In genomic region chr8:3588258-3588633, GRCm38 (mm10) we compare ENCODE assay signal across 7 mouse cellular contexts. TPM values are rescaled to one million over a fixed set of nuclear protein-coding genes. Genes with fewer than 3 reads are reported as not detected.
DNase-seq lines count a peak whose midpoint lies in the region; ATAC-seq and TF ChIP-seq lines count a peak whose summit lies in the region.

No protein-coding gene starts in this region.

- peak overlapping the region; percentile 59 for H3K9ac ChIP-seq in lung, embryonic 14.5 days
- peak overlapping the region; percentile 72 for H3K9ac ChIP-seq in embryonic facial prominence, embryonic 12.5 days
- H3K9ac ChIP-seq in intestine, embryonic 15.5 days = peak overlapping the region; percentile 76
- peak overlapping the region; percentile 82 for H3K9ac ChIP-seq in neural tube, embryonic 12.5 days

- peak; percentile 48 for ATAC-seq in lung, embryonic 14.5 days (ENCODE audit: insufficient read depth)
- peak; percentile 52; the same call in 1 of the 2 replicates for ATAC-seq in embryonic facial prominence, embryonic 12.5 days (ENCODE audit: insufficient number of reproducible peaks, insufficient read depth, low FRiP score, low TSS enrichment)
- ATAC-seq in intestine, embryonic 15.5 days = peak; percentile 68
- ATAC-seq in neural tube, embryonic 12.5 days (ENCODE audit: low FRiP score, low read depth) = peak; percentile 82

- H3K36me3 ChIP-seq in lung, embryonic 14.5 days (ENCODE audit: insufficient read depth) = no peaks in the 10 kb centered on the region
- H3K36me3 ChIP-seq in embryonic facial prominence, embryonic 12.5 days = no peaks in the 10 kb centered on the region
- H3K36me3 ChIP-seq in intestine, embryonic 15.5 days = no peaks in the 10 kb centered on the region
- H3K36me3 ChIP-seq in neural tube, embryonic 12.5 days = no peaks in the 10 kb centered on the region

- peaks cover 14% of the 10 kb centered on the region for H3K27me3 ChIP-seq in lung, embryonic 14.5 days (ENCODE audit: insufficient read depth, low read length)
- H3K27me3 ChIP-seq in embryonic facial prominence, embryonic 12.5 days = peaks cover 14% of the 10 kb centered on the region
- no peaks in the 10 kb centered on the region for H3K27me3 ChIP-seq in intestine, embryonic 15.5 days (replicated peaks)
- H3K27me3 ChIP-seq in neural tube, embryonic 12.5 days (replicated peaks) = no peaks in the 10 kb centered on the region

- peak overlapping the region; percentile 58 for H3K4me3 ChIP-seq in lung, embryonic 14.5 days (ENCODE audit: low read depth, low read length)
- peak overlapping the region; percentile 72 for H3K4me3 ChIP-seq in embryonic facial prominence, embryonic 12.5 days
- H3K4me3 ChIP-seq in intestine, embryonic 15.5 days (replicated peaks) = peak overlapping the region; percentile 68
- H3K4me3 ChIP-seq in neural tube, embryonic 12.5 days = peak overlapping the region; percentile 82

- TF ChIP-seq CTCF in lung, embryonic 14.5 days (IDR thresholded peaks at IDR 0.05; ENCODE audit: low read depth) = no peak

- 0 out of 2 replicates have a peak overlapping the region, but pooled peaks have one; percentile 76 for H3K27ac ChIP-seq in lung, embryonic 14.5 days (ENCODE audit: low read depth)
- no peak overlapping the region for H3K27ac ChIP-seq in embryonic facial prominence, embryonic 12.5 days
- H3K27ac ChIP-seq in intestine, embryonic 15.5 days = peak overlapping the region; percentile 88
- no peak overlapping the region for H3K27ac ChIP-seq in neural tube, embryonic 12.5 days

- no peaks in the 10 kb centered on the region for H3K4me1 ChIP-seq in lung, embryonic 14.5 days (ENCODE audit: insufficient read depth)
- H3K4me1 ChIP-seq in embryonic facial prominence, embryonic 12.5 days = peaks cover 4% of the 10 kb centered on the region; the same call in 1 of the 2 replicates
- H3K4me1 ChIP-seq in intestine, embryonic 15.5 days (replicated peaks) = 0 out of 2 replicates have a peak, but pooled peaks cover 5% of the 10 kb centered on the region
- no peaks in the 10 kb centered on the region for H3K4me1 ChIP-seq in neural tube, embryonic 12.5 days

- H3K4me2 ChIP-seq in lung, embryonic 14.5 days = peak overlapping the region; percentile 90
- peak overlapping the region; percentile 97 for H3K4me2 ChIP-seq in embryonic facial prominence, embryonic 12.5 days (replicated peaks)
- H3K4me2 ChIP-seq in intestine, embryonic 15.5 days (replicated peaks) = peak overlapping the region; percentile 86
- H3K4me2 ChIP-seq in neural tube, embryonic 12.5 days (replicated peaks) = peak overlapping the region; percentile 90

- whole genome bisulfite sequencing in lung, embryonic 14.5 days = 7% methylated on average over 11 of the region's 11 CpGs
- 4% methylated on average over 11 of the region's 11 CpGs for WGBS in embryonic facial prominence, embryonic 12.5 days
- WGBS in intestine, embryonic 15.5 days = 8% methylated on average over 11 of the region's 11 CpGs
- 3% methylated on average over 11 of the region's 11 CpGs for WGBS in neural tube, embryonic 12.5 days

- no peak for DNase-seq in lung, embryonic 14.5 days
- DNase-seq in lung, postnatal 4 days = no peak
- no peak for DNase-seq in adrenal gland, postnatal 36 days
- no peak for DNase-seq in c-Kit-positive CD71-positive TER-119-positive erythroid progenitor cells, embryonic 14.5 days (ENCODE audit: low spot score)

- H3K9me3 ChIP-seq in lung, embryonic 14.5 days (ENCODE audit: low read depth, low read length) = no peaks in the 10 kb centered on the region
- H3K9me3 ChIP-seq in embryonic facial prominence, embryonic 12.5 days = no peaks in the 10 kb centered on the region
- H3K9me3 ChIP-seq in intestine, embryonic 15.5 days = no peaks in the 10 kb centered on the region
- H3K9me3 ChIP-seq in neural tube, embryonic 12.5 days = no peaks in the 10 kb centered on the region

RNA-seq across cellular contexts. Expression of gene Camsap3, which starts 1.2 kb away (rescaled TPM):
- polyA plus RNA-seq in lung, embryonic 14.5 days (2014; fragmentation: Nextera tagmentation; extraction: Ambion mirVana) = 6.8 and 7.5 TPM in 2 replicates
- 9.1 and 10.0 TPM in 2 replicates for polyA plus RNA-seq in embryonic facial prominence, embryonic 12.5 days (2016; fragmentation: Nextera tagmentation; extraction: Ambion mirVana)
- polyA plus RNA-seq in intestine, embryonic 15.5 days (2015; fragmentation: Nextera tagmentation; extraction: Ambion mirVana) = 21.0 and 24.4 TPM in 2 replicates
- polyA plus RNA-seq in neural tube, embryonic 12.5 days (2016; fragmentation: Nextera tagmentation; extraction: Ambion mirVana) = 22.0 and 28.0 TPM in 2 replicates
- total RNA-seq in adrenal gland, postnatal 36 days (2021) = 1 to 10 TPM; 5.5 to 5.6 TPM

RNA-seq across cellular contexts. Expression of gene C330021F23Rik, which starts 20.5 kb away (rescaled TPM):
- polyA plus RNA-seq in lung, embryonic 14.5 days (2014; fragmentation: Nextera tagmentation; extraction: Ambion mirVana) = 0.72 and 0.91 TPM in 2 replicates
- polyA plus RNA-seq in embryonic facial prominence, embryonic 12.5 days (2016; fragmentation: Nextera tagmentation; extraction: Ambion mirVana) = 1.8 TPM in 2 replicates
- polyA plus RNA-seq in intestine, embryonic 15.5 days (2015; fragmentation: Nextera tagmentation; extraction: Ambion mirVana) = 5.0 and 5.1 TPM in 2 replicates
- polyA plus RNA-seq in neural tube, embryonic 12.5 days (2016; fragmentation: Nextera tagmentation; extraction: Ambion mirVana) = 1.3 and 1.8 TPM in 2 replicates
- under 1 TPM in 1 of 2 experiments, not detected in 1; 0.23 TPM for total RNA-seq in adrenal gland, postnatal 36 days (2021)

RNA-seq across cellular contexts. Expression of gene Xab2, which starts 32.9 kb away (rescaled TPM):
- 55.6 and 55.9 TPM in 2 replicates for polyA plus RNA-seq in lung, embryonic 14.5 days (2014; fragmentation: Nextera tagmentation; extraction: Ambion mirVana)
- 65.1 and 66.7 TPM in 2 replicates for polyA plus RNA-seq in embryonic facial prominence, embryonic 12.5 days (2016; fragmentation: Nextera tagmentation; extraction: Ambion mirVana)
- 45.2 and 50.9 TPM in 2 replicates for polyA plus RNA-seq in intestine, embryonic 15.5 days (2015; fragmentation: Nextera tagmentation; extraction: Ambion mirVana)
- 62.3 and 67.2 TPM in 2 replicates for polyA plus RNA-seq in neural tube, embryonic 12.5 days (2016; fragmentation: Nextera tagmentation; extraction: Ambion mirVana)
- 10 to 100 TPM; 36.0 to 40.7 TPM for total RNA-seq in adrenal gland, postnatal 36 days (2021)

RNA-seq across cellular contexts. Expression of gene Pet100, which starts 33.1 kb away (rescaled TPM):
- polyA plus RNA-seq in lung, embryonic 14.5 days (2014; fragmentation: Nextera tagmentation; extraction: Ambion mirVana) = 79.4 and 92.1 TPM in 2 replicates
- polyA plus RNA-seq in embryonic facial prominence, embryonic 12.5 days (2016; fragmentation: Nextera tagmentation; extraction: Ambion mirVana) = 103 and 110 TPM in 2 replicates
- polyA plus RNA-seq in intestine, embryonic 15.5 days (2015; fragmentation: Nextera tagmentation; extraction: Ambion mirVana) = 89.9 and 93.4 TPM in 2 replicates
- 129 and 134 TPM in 2 replicates for polyA plus RNA-seq in neural tube, embryonic 12.5 days (2016; fragmentation: Nextera tagmentation; extraction: Ambion mirVana)
- 100 to 1,000 TPM; 113 to 119 TPM for total RNA-seq in adrenal gland, postnatal 36 days (2021)

RNA-seq across cellular contexts. Expression of gene Pcp2, which starts 37.1 kb away (rescaled TPM):
- polyA plus RNA-seq in lung, embryonic 14.5 days (2014; fragmentation: Nextera tagmentation; extraction: Ambion mirVana) = not detected in 2 replicates
- polyA plus RNA-seq in embryonic facial prominence, embryonic 12.5 days (2016; fragmentation: Nextera tagmentation; extraction: Ambion mirVana) = 1.5 and 2.0 TPM in 2 replicates
- polyA plus RNA-seq in intestine, embryonic 15.5 days (2015; fragmentation: Nextera tagmentation; extraction: Ambion mirVana) = 0.10 TPM in 1 of 2 replicates, not detected in the other
- polyA plus RNA-seq in neural tube, embryonic 12.5 days (2016; fragmentation: Nextera tagmentation; extraction: Ambion mirVana) = 0.37 and 0.40 TPM in 2 replicates
- total RNA-seq in adrenal gland, postnatal 36 days (2021) = not detected

Comparison
In these comparisons a context has a peak if more than half of its experiments do, and no peak if none do; other contexts are left out.
1. H3K27ac ChIP-seq: peak in lung, embryonic 14.5 days (single experiment) and intestine, embryonic 15.5 days (single experiment); none in embryonic facial prominence, embryonic 12.5 days (single experiment) and neural tube, embryonic 12.5 days (single experiment).
2. Peak in every context shown above with its lines, with median percentiles within 50 percentile points of each other: ATAC-seq, H3K4me2 ChIP-seq, H3K4me3 ChIP-seq and H3K9ac ChIP-seq.